Mouse (Mus musculus) forebrain, embryonic 14.5 days (tissue): ENCODE results near the gene Gm27029. TPM values are rescaled to one million over a fixed set of nuclear protein-coding genes. Genes with fewer than 3 reads are reported as not detected.
A peak's percentile ranks its signal among the peaks of the same experiment; 100 is the strongest.
"Not testable (repeated sequence)": the region's sequence is repeated elsewhere in the genome, so short reads cannot be mapped to it uniquely, and the experiment has no call there.

Experiments used
- ATAC-seq: fragments of 200-750 bp; cut with Nextera tagmentation; 2 replicates; pipeline ENCODE4 v1.8.0; 2017; ENCODE audit warnings: mild to moderate bottlenecking, moderate library complexity
- DNase-seq: peaks from one replicate; pipeline ENCODE4 v3.0.0-alpha.2; 2015; ENCODE audit warnings: low spot score
- H3K27ac ChIP-seq: fragments of 300-500 bp; sonication (generic); 2 replicates; pipeline ENCODE4 v1.5.1; 2014; ENCODE audit warnings: low read depth, mild to moderate bottlenecking, control low read depth, low read length, moderate library complexity
- H3K27me3 ChIP-seq: fragments of 300-500 bp; sonication (generic); replicated peaks from 2 replicates; pipeline ENCODE4 v1.6.1; 2014; ENCODE audit warnings: low read length, control low read depth, mixed read lengths; ENCODE audit not compliant: control insufficient read depth, insufficient read depth
- H3K36me3 ChIP-seq: fragments of 300-500 bp; sonication (generic); 2 replicates; pipeline ENCODE4 v1.6.1; 2014; ENCODE audit warnings: low read length, control low read depth; ENCODE audit not compliant: control insufficient read depth, insufficient read depth
- H3K4me1 ChIP-seq: fragments of 300-500 bp; sonication (generic); 2 replicates; pipeline ENCODE4 v1.6.1; 2014; ENCODE audit warnings: antibody characterized with exemption, low read length, control low read depth; ENCODE audit not compliant: control insufficient read depth, insufficient read depth
- H3K4me2 ChIP-seq: fragments of 300-500 bp; sonication (generic); 2 replicates; pipeline ENCODE4 v1.6.1; 2014; ENCODE audit warnings: mild to moderate bottlenecking, control low read depth, low read length
- H3K4me3 ChIP-seq: fragments of 300-500 bp; sonication (generic); 2 replicates; pipeline ENCODE4 v1.5.1; 2014; ENCODE audit warnings: low read depth, low read length, control low read depth
- H3K9ac ChIP-seq: fragments of 300-500 bp; sonication (generic); 2 replicates; pipeline ENCODE4 v1.6.1; 2014; ENCODE audit warnings: mild to moderate bottlenecking, low read length, control low read depth, moderate library complexity
- H3K9me3 ChIP-seq: fragments of 300-500 bp; sonication (generic); replicated peaks from 2 replicates; pipeline ENCODE4 v1.6.1; 2016; ENCODE audit warnings: low read length, control low read depth, mixed read lengths; ENCODE audit not compliant: control insufficient read depth
- WGBS: fragments of 180-500 bp; shearing (Covaris S2); extraction: QIAGEN DNeasy Blood & Tissue Kit; methylation state at CpG from one replicate; pipeline ENCODE4 v1.1.7; 2014; 5-methylcytosine and 5-hydroxymethylcytosine counted together
- polyA plus RNA-seq: library from polyadenylated mRNA; unstranded; fragments of >200 nt; fragmentation: Nextera tagmentation; extraction: Ambion mirVana; gene quantifications from 2 replicates; pipeline ENCODE4 v1.2.1, GENCODE M21; 2014

Gene Gm27029
- polyA plus RNA-seq, 1 experiment from 2014 or later, result 6.8 TPM

- H3K4me3 ChIP-seq, H3K27me3 ChIP-seq, DNase-seq, H3K9me3 ChIP-seq, H3K9ac ChIP-seq, H3K27ac ChIP-seq, H3K4me1 ChIP-seq, ATAC-seq, H3K4me2 ChIP-seq: not testable (repeated sequence)
- 93% methylated on average over 4 of the region's 4 CpGs for WGBS
- peaks cover 15% of the 10 kb centered on the region for H3K36me3 ChIP-seq
Measured at GRCm38 (mm10) chr11:101449596-101449995, 25.0 kb upstream of the Gm27029 start.

GRCm38 (mm10) chr11:101448899-101449298 is 24.3 kb upstream of the Gm27029 start:
- H3K27me3 ChIP-seq, result no peaks in the 10 kb centered on the region
- ATAC-seq (no peak), DNase-seq (no peak)
- no peak overlapping the region for H3K9ac ChIP-seq
- H3K9me3 ChIP-seq, result no peaks in the 10 kb centered on the region
- peaks cover 22% of the 10 kb centered on the region for H3K36me3 ChIP-seq
- H3K4me2 ChIP-seq, result no peak overlapping the region
- no peak overlapping the region for H3K4me3 ChIP-seq
- H3K27ac ChIP-seq, result no peak overlapping the region
- 86% methylated on average over 4 of the region's 4 CpGs for WGBS
- no peaks in the 10 kb centered on the region for H3K4me1 ChIP-seq

DNA sequence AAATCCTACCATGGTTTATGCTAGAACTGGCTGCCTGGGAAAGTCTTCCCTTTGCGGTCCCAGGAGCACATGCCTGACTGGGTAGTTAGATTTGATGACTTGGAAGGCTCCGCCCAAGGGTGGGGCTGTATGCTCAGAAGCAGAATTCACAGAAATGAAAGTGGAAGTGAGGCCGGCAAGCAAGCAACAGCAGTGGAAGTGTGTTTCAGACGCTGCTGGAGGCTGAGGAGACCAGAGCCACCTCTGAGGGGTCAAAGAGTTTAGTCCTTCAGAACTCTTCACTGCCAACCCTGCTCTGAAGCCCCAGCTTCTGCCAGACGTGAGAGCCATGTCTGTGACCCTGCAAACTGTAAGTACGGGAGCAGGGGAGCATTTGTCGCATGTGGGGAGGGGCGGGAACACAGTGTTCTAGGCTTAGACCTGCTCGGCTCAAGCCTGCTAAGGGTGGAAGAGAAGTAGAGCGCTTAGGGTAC is 23.7 kb upstream of the Gm27029 start, which contains the start of gene Ifi35:
Ifi35 (plus strand) TSS at position 134 of the 473 bp plus-strand sequence.
- Histone ChIP-seq H3K4me1 (no peaks in the 10 kb centered on the region; the same call in 1 of the 2 replicates), H3K27ac (no peak within 1 kb of the TSS), H3K27me3 (no peaks in the 10 kb centered on the region), H3K4me2 (no peak within 1 kb of the TSS), H3K4me3 (peak within 1 kb of the TSS; percentile 5; the same call in 1 of the 2 replicates), H3K9me3 (no peaks in the 10 kb centered on the region), H3K36me3 (peaks cover 28% of the 10 kb centered on the region), H3K9ac (peak within 1 kb of the TSS; percentile 29; the same call in 1 of the 2 replicates)
- ATAC-seq (no peak), DNase-seq (no peak)
- 49% methylated on average over 10 of the region's 10 CpGs for WGBS

DNA sequence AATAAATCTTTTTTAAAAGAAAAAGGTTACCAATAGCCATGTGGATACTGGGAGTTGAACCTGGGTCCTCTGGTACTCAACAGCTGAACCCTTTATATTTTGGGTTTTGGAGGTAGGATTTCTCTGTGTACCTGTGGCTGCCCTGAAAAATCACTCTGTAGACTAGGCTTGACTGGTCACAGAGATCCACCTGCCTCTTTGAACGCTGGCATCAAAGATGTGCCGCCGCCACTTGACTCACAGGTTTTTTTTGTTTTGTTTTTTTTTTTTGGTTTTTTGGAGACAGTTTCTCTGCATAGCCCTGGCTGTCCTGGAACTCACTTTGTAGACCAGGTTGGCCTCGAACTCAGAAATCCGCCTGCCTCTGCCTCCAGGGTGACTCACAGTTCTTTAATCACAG is 23.2 kb upstream of the Gm27029 start:
- H3K36me3 ChIP-seq, result peaks cover 28% of the 10 kb centered on the region
- H3K4me1 ChIP-seq, result peaks cover 4% of the 10 kb centered on the region; the same call in 1 of the 2 replicates
- no peak for ATAC-seq
- 90% methylated on average over 5 of the region's 5 CpGs for WGBS
- peak overlapping the region; percentile 29; the same call in 1 of the 2 replicates for H3K9ac ChIP-seq
- no peak overlapping the region for H3K27ac ChIP-seq
- no peak overlapping the region for H3K4me3 ChIP-seq
- no peaks in the 10 kb centered on the region for H3K27me3 ChIP-seq
- no peak overlapping the region for H3K4me2 ChIP-seq
- no peak for DNase-seq
- no peaks in the 10 kb centered on the region for H3K9me3 ChIP-seq

DNA sequence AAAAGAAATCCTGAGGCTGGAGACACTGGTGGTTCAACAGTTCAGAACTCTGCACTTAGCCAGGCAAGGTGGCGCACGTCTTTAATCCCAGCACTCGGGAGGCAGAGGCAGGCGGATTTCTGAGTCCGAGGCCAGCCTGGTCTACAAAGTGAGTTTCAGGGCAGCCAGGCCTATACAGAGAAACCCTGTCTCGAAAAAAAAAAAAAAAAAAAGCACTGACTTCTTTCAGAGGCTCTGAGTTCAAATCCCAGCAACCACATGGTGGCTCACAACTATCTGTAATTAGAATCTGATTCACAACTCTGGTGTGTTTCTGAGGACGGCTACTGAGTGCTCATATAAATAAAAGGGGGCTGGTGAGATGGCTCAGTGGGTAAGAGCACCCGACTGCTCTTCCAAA is 22.3 kb upstream of the Gm27029 start:
- not testable (repeated sequence) for H3K4me3 ChIP-seq, H3K4me2 ChIP-seq, H3K9me3 ChIP-seq, H3K4me1 ChIP-seq, H3K27ac ChIP-seq, H3K9ac ChIP-seq, H3K27me3 ChIP-seq, ATAC-seq, DNase-seq
- H3K36me3 ChIP-seq, result peaks cover 28% of the 10 kb centered on the region
- WGBS, result 95% methylated on average over 8 of the region's 8 CpGs

GRCm38 (mm10) chr11:101446319-101446718 is 21.7 kb upstream of the Gm27029 start:
- H3K27me3 ChIP-seq, result no peaks in the 10 kb centered on the region
- no peak overlapping the region for H3K27ac ChIP-seq
- H3K4me2 ChIP-seq, result no peak overlapping the region
- 89% methylated on average over 1 of the region's 1 CpGs for WGBS
- ATAC-seq (no peak), DNase-seq (no peak)
- peaks cover 28% of the 10 kb centered on the region for H3K36me3 ChIP-seq
- no peaks in the 10 kb centered on the region for H3K9me3 ChIP-seq
- H3K4me3 ChIP-seq, result no peak overlapping the region
- peaks cover 4% of the 10 kb centered on the region; the same call in 1 of the 2 replicates for H3K4me1 ChIP-seq
- no peak overlapping the region for H3K9ac ChIP-seq

- Histone ChIP-seq H3K4me2 (peak overlapping the region; percentile 62), H3K27me3 (no peaks in the 10 kb centered on the region), H3K9ac (peak overlapping the region; percentile 91), H3K27ac (peak overlapping the region; percentile 85), H3K4me3 (peak overlapping the region; percentile 79), H3K36me3 (peaks cover 28% of the 10 kb centered on the region), H3K4me1 (peaks cover 4% of the 10 kb centered on the region; the same call in 1 of the 2 replicates), H3K9me3 (no peaks in the 10 kb centered on the region)
- ATAC-seq, result 0 out of 2 replicates have a peak, but pooled peaks have one; percentile 0
- WGBS, result 3% methylated on average over 14 of the region's 14 CpGs
- no peak for DNase-seq
Measured at GRCm38 (mm10) chr11:101442760-101443159, 18.2 kb upstream of the Gm27029 start.

DNA sequence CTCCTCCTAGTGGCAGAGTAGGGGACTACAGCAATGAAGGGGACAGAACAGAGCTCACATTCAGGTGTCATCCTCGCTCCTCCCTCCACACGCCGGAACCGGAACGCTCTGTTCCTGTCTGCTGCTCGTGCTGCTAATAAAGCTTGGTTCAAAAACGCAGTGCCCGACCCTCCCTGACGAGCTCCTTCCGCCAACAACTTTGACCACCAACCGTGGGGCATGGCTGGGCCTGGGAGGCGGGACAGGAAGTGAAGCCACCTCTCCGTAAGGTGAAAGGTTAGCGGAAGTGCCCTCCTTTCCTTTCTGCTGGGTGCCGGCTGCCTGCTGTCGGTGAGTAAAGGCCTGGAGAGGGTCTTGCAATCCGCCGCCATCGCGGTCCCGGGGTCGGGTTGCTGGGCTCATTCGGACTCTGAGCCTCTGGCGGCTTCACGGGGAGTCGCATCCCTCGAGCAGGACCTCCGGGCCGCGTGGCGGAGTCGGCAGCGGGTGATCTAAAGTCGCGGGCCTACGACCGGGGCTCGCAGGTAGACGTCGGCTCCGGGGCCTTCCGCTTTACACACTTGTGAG is 17.6 kb upstream of the Gm27029 start, which contains the start of gene Rpl27:
Rpl27 (plus strand) TSS at position 172 of the 567 bp plus-strand sequence.
- Histone ChIP-seq H3K27ac (peak within 1 kb of the TSS; percentile 85), H3K27me3 (no peaks in the 10 kb centered on the region), H3K4me2 (peak within 1 kb of the TSS; percentile 62), H3K9me3 (no peaks in the 10 kb centered on the region), H3K9ac (peak within 1 kb of the TSS; percentile 91), H3K4me3 (peak within 1 kb of the TSS; percentile 79), H3K4me1 (peaks cover 4% of the 10 kb centered on the region; the same call in 1 of the 2 replicates), H3K36me3 (peaks cover 28% of the 10 kb centered on the region)
- under 1% methylated on average over 42 of the region's 42 CpGs for WGBS
- DNase-seq, result peak; percentile 100
- ATAC-seq, result peak; percentile 100
